Mouse (Mus musculus): ENCODE measurements around the gene Nos2.

Gene Nos2

DNA sequence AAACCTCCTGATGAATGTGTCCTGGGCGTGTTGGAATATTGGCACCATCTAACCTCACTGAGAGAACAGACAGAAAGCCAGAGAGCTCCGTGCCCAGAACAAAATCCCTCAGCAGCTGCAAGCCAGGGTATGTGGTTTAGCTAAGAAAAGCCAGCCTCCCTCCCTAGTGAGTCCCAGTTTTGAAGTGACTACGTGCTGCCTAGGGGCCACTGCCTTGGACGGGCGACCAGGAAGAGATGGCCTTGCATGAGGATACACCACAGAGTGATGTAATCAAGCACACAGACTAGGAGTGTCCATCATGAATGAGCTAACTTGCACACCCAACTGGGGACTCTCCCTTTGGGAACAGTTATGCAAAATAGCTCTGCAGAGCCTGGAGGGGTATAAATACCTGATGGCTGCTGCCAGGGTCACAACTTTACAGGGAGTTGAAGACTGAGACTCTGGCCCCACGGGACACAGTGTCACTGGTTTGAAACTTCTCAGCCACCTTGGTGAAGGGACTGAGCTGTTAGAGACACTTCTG, at the start of gene Nos2:
TSS of gene Nos2 (plus strand) at position 377 of the 529 bp plus-strand sequence.
- DNase-seq (ENCODE audit: low read depth, low spot score) = no peak

DNA sequence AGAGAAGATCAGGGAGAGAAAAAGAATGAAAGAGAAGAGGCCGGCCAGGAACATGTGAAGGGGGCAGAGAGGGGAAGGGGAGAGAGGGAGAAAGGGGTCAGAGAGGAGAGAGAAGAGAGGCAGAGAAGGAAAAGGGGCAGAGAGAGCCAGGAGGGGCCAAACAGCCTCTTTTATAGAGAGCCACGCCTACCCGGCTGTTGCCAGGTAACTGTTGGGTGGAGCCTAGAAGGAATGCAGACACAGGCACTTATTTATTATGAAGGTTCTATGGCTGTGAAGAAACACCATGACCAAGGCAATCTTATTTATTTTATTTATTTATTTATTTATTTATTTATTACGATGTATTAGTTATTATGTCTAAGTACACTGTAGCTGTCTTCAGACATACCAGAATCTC, 49.7 kb upstream of the Nos2 start:
- peak; percentile 60 for DNase-seq (ENCODE audit: low read depth, low spot score)

DNA sequence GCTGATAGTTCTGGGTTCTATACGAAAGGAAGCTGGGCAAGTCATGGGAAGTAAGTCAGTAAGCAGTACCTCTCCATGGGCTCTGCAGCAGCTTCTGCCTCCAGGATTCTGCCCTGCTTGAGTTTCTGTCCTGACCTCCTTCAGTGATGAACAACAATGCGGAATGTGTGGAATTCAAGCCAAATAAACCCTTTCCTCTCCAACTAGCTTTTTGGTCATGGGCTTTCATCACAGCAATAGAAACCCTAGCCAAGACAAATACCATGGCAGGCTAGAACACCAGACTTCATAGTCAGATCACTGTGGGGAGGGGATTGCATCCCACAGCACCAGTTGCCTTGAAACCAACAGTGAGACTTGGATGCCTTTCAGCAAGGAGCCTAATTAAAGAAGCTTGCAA, 47.8 kb upstream of the Nos2 start:
- DNase-seq (ENCODE audit: low read depth, low spot score) = no peak

DNA sequence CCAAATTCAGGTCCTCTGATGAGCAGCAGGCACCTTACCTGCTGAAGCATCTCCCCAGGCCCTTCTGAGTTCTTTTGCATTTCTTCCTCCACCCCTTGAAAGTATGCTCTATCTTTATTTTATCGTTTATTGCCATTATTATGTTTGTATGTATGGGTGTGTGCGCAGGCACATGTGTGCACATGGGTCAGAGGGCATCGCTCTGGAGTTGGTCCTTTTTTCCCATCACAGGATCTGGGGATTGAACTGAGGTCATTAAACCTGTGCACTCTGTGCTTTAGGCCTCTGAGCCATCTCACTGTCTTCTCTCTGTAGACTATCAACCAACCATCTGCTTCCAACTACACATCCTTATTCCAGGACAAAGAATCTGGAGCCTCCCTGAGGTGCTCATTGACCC, 40.9 kb upstream of the Nos2 start:
- no peak for DNase-seq (ENCODE audit: low read depth, low spot score)

DNA sequence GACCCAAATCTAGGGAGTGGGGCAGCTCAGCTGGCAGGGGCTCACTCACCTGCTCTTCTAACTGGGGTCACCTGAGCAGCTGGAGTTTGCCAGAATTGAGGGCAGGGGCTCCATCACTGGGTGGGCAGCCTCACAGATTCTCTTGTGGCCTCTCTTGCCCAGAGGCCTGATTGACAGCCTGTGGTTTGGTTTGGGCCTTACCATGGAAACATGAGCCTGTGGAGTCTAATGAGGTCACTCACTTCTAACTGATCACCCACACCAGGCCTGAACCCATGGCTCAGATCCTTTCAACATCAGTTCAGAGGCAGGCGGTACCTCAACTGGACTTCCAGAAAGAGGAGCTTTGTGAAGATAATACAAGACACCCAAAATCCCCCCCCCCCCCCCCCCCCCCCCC, 33.9 kb upstream of the Nos2 start:
- no peak for DNase-seq (ENCODE audit: low read depth, low spot score)

DNA sequence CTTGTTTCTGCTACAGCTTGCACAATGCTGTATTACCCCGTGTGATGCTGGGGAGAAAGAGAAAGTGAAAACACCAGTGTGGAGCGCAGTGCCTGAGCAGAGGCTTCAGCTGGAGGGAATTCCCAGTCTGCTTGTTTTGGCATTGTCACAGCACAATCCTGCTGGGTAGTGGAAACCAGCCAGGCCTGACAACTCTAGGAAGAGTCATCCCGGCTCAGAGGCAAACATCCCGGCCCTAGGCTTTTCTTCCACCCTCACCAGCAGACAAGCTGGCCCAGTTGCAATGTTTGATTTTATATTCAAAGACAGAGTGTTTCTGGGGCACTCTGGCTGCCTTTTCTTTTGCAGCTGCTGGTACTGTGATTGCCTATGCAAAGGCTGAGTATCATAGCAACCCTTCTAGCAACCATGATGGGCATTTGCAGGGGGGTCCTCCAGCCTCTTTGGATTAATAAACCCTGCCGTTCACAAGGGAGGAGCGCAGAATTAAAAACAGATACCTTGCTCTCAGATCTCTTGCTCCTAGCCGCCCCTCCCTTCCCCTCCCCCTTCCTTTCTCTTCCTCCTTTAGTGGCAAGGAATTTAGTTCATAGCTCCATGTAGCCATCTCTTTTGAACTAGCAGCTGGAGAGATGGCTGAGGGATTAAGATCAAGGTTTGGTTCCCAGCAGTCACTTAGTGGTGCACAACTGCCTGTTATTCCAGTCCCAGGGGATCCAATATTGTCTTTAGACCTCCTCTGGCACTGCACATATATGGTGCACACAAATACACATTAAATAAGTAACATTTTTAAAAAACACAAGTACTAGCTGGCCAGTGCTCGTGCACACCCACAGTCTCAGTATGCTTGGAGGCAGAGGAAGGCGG, 33.2 kb upstream of the Nos2 start:
- DNase-seq (ENCODE audit: low read depth, low spot score) = no peak

DNA sequence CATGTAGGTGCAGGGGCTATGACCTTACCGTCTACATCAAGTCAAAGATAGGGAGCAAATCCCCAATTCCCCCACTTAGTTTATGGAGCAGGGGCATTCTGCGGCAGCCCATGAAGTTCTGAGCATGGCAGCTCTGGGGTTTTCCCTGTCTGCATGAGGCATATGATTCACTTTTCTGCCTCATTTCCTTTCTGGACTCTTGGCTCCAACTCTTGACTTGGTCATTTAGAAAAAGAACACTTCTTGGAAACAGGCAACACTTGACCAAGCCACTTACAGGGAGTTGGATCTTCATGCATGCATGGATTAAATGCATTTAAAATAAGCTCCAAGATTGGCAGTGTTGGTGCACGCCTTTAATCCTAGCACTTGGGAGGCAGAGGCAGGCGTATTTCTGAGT, 31.4 kb upstream of the Nos2 start:
- DNase-seq (ENCODE audit: low read depth, low spot score) = no peak

DNA sequence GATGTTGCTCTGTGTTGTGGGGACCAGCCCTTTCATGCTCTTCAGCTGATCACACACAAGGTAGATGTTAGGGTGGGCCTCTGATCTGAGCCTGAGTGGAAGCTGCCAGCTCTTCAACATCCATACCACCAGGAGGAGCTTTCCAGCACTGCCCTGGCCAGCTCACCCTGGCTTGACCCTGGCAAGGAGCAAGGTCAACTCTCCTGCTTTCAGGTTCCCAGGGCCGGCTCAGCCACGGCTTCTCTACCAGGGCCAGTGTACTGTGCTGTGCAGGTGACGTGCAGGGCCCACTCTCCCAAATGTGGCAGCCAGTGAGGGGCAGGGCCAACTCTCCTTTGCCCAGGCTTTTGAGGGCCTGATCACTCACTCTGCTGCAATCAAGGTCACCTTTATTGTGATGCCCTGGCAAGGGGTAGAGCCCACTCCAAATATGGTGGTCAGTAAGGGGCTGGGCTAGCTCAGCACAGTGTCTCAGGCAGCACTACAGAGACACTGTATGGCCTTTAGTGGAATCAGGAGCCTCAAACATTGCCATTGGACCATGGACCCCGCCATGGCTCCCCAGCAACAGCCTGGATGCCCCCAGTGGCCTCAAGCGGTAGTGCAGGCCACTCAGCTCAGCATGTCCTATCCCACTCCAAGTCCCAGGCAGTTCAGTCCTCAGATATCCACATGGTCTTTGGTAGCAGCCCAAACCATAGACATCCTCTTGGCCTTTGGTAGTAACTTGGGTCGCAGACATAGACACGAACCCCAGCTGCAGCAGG, 24.0 kb upstream of the Nos2 start:
- DNase-seq (ENCODE audit: low read depth, low spot score) = peak; percentile 78

DNA sequence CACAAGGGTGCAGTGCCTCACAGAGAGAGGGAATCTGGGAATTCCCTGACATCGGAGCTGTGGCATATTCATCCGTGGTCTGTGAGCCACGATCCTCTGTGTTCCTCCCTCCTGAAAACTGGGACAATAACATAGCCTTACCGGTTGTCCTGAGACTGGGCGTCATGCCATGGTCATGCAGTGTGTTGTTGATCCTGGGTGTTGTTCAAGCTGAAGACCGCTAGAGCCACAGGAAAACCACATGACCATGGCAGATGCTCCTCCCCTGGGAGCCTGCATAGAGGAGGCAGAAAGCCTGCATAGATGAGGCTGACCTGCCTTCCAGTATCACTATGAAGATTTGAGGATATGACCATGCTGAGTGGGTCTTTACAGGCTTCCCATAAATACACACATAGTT, 5.1 kb upstream of the Nos2 start:
- no peak for DNase-seq (ENCODE audit: low read depth, low spot score)

DNA sequence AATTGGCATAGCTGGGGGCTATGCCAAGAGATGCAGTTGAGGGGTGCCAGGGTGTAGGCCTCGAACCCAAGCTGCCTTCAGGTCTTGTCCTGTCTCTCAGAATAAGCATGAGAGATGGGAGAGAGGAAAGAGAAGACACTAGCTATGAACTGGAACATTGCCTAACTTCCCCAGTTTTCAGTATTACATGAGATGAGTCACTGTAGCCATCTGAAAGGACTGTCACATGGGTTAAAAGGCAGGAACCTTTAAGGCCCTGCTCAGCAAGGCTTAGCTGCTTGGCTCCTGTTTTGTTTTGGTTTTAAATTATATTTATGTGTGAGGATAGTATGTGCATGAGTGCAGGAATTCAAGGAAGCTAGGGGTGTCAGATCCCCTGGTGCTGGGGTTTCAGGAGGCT, 4.2 kb upstream of the Nos2 start:
- DNase-seq (ENCODE audit: low read depth, low spot score) = no peak

DNA sequence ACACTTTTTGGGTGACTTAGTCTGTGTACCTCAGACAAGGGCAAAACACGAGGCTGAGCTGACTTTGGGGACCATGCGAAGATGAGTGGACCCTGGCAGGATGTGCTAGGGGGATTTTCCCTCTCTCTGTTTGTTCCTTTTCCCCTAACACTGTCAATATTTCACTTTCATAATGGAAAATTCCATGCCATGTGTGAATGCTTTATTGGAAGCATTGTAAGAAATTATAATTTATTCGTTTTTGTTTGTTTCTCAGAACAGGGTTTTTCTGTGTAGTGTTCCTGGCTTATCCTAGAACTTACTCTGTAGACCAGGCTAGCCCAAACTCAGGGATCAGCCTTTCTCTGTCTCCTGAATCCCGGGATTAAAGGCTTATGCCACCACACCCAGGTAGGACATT, 842 bp upstream of the Nos2 start:
- DNase-seq (ENCODE audit: low read depth, low spot score) = no peak

DNA sequence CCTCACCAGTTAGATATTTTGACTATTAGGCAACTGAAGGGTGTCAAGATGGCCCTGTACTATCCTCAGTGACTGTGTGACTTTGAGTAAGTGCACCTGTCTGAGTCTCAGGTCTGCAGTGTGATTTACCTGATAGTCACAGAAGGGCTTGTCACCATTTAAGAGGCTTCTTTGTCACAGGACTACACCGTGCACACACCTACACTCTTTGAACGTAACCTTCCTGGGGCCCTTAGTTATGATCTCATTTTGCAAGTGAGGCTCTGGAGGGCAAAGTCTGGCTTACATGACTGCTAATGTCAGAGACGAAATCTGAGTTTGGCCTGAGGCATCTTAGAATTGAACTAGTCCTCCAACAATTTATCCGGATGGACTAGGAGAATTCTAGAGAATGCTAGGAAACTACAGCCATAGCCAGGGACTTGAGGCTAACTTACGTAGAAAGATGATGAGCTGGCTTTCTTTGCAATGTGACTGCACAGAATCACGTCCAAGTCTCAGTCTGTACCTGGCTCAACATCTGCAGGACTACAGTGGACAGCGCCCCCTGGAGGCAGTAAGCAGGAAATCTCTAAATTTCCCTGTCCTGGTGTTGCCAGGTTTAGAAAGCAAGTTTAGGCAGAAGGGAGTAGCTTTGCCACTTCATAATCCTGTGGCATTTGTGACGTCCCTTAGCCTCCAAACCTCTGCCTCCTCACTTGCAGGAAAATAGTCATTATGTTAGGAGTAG, 2.3 kb downstream of the Nos2 start:
- DNase-seq (ENCODE audit: low read depth, low spot score) = peak; percentile 63

DNA sequence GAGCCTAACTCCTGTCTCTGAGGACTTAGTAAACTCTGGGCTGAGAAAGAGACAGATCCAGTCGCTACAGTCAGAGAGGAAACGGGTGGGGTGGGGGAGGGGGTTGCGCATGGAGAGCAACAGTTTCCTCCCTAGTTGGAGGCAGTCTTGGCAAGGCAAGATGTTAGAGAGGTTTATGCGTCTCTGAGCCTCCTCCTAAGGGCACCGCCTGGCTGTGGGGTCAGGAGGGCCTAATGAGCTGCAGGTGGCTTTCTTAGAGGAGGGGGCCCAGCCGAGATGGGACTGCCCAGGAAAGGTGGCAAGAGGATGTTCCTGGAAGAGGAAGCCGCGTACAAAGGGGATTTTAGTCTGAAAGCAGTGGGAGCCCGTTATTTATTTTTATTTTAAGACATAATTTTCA, 3.5 kb downstream of the Nos2 start:
- DNase-seq (ENCODE audit: low read depth, low spot score) = no peak

DNA sequence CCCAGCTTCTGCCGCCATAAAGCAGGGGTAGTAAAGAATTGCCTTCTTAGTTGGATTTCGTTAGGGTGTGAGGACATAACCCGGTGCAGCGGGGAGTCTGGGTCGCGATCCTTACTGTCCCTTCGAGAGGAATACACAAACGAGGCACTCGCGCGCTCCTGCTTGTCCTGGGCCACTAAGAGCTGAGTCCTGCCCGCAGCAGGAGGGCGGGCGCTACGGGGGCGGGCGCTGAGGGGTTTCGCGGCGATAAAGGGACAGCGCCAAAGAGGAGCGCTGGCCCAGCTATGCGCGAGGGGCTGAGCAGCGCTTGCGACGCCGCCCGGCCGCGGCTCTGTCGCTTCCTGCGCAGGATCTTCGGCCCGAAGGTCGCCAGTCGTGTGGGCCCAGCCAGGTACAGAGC, 4.3 kb downstream of the Nos2 start:
- peak; percentile 31 for DNase-seq (ENCODE audit: low read depth, low spot score)

DNA sequence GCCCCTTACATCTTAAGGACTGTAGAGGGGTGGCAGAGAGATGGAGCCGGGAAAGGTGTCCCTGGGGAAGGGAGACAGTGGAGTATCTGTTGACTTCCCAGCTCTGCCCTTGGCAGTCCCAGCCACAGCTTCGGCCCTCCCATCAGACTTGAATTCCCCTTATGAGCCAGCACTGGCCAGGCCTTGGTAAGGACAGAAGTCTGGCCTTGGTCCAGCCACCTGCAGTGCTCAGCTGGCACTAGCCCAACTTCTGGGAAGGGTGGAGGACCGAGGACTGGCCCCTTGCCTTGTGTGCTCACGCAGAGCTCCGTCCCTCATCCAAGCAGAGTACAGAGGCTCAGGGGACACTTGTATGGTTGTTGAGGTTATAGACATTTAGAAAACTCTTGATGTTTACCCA, 8.8 kb downstream of the Nos2 start:
- no peak for DNase-seq (ENCODE audit: low read depth, low spot score)

DNA sequence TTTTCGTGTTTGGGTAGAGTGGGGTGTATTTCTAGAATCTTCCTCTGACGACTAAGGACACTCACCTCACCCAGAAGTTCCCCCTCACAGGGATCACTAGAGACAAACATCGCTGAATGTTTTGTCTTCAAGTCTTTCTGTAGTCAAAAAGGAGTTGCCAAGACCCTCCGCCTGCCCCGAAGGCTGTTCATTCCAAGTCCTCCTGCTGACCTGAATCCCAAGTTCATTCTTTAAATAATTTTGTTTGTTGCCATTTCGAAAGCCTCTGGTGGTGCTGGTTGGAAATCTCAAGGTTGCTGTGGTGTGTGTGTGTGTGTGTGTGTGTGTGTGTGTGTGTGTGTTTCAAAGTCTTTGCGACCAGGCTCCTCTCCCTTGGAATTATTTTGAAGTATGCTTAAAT, 13.7 kb downstream of the Nos2 start:
- DNase-seq (ENCODE audit: low read depth, low spot score) = no peak

DNA sequence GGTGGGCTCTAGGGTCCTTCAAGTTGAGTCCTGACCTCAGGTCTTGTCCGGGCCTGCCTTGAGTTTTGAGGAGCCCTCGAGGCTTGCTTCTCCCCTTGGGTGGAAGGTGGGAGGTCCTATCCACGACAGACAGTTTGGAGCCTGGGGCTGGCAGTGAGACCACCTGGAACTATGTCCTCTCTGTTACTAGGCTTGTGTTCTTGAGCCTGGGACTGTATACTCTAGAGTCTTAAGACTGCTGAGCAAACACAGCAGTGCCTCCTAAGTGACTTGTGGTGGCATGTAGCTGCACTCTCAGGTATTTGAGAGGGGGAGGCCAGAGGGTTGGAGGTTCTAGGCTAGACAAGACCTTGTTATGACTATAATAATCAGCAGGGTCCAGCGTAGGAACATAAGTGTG, 14.1 kb downstream of the Nos2 start:
- no peak for DNase-seq (ENCODE audit: low read depth, low spot score)

DNA sequence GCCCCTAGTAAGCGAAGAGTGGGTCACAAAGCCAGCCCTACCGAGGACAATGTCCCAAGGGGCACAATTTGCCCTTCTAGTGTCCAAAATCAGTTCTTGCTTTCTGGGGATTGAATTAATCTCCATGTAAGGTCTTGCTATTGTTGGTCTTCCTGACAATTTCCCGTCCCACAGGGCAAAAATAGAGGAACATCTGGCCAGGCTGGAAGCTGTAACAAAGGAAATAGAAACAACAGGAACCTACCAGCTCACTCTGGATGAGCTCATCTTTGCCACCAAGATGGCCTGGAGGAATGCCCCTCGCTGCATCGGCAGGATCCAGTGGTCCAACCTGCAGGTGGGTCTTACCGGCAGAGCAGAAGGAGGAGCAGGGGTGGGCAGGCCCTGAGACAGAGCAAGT, 14.6 kb downstream of the Nos2 start:
- DNase-seq (ENCODE audit: low read depth, low spot score) = no peak

DNA sequence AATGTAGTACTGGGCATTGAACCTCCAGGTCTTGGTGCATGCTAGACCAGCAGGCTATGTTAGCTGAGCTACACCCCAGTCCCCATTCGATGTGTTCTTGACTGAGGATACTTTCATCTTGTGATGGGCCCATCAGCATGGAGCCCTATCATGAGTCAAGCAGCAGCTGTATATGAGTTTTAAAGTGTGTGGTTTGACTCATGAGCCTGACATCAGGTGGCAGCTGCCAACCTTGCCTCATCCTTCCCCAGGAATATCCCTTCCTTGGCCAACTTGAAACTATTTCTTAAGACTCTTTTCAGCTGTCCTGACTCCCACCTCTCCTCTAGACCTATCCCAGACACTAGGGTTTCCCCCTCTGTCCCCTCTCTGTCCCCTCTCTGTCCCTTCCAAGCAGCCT, 22.5 kb downstream of the Nos2 start:
- DNase-seq (ENCODE audit: low read depth, low spot score) = no peak

DNA sequence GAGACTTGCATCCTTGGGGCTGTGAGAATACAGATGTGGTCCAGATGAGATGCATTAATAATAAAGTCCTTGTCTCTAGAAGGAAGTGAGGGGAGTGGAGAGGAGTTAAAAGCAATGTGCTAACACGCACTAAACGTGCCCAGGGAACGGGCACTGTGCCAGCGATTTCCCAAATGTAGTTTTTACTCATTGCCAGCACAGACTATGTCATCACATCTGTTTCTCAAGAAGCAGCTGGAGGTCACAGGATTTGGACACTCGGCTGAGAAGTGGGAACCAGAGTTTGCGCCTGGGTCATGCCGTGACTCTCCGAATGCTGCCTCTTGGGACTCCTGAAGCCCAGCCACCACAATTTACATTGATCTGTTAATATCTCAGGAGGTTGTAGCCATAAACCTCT, 29.8 kb downstream of the Nos2 start:
- no peak for DNase-seq (ENCODE audit: low read depth, low spot score)

DNA sequence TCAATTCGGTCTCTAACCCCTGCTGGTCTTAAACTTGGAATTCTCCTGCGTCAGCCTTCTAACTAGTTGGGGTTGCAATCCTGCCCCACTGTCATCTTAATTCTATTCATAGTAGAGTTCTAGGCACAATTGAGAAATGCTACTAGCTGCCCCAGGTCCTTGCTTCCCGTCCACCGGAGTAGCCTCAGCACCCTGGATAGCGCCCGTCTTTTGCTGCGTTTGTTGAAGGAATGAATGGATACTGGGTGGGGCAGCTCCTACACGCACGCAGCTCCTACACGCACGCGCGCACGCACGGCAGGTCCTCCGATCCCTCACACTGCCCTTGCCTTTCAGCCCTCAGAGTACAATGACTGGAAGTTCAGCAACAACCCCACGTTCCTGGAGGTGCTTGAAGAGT, 31.9 kb downstream of the Nos2 start:
- DNase-seq (ENCODE audit: low read depth, low spot score) = peak; percentile 83

DNA sequence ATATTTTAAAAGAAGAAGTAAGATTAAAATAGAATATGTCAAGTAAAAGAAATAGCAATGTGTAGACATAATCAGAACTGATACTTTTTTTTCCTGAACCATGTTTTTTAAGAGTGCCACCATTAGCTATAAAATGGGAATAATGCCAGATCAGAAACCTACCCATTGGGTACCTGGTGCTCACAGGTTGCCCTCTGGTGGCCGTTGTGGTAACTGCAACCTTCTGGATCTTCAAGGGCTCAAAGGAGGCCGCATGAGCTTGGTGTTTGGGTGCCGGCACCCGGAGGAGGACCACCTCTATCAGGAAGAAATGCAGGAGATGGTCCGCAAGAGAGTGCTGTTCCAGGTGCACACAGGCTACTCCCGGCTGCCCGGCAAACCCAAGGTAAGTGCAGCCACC, 35.7 kb downstream of the Nos2 start:
- peak; percentile 85 for DNase-seq (ENCODE audit: low read depth, low spot score)

Measured in R1 (cell line).